8 mouse cellular contexts compared by ENCODE assay signal in genomic region chr15:98776280-98777004, GRCm38 (mm10). TPM values are rescaled to one million over a fixed set of nuclear protein-coding genes. Genes with fewer than 3 reads are reported as not detected.
DNase-seq lines count a peak whose midpoint lies in the region; ATAC-seq and TF ChIP-seq lines count a peak whose summit lies in the region.

No protein-coding gene starts in this region.

- H3K27me3 ChIP-seq in embryonic facial prominence, embryonic 13.5 days, result peaks cover 100% of the 10 kb centered on the region
- peaks cover 72% of the 10 kb centered on the region for H3K27me3 ChIP-seq in intestine, postnatal 0 days (replicated peaks; ENCODE audit: control insufficient read depth, insufficient read depth, low read length)
- H3K27me3 ChIP-seq in lung, embryonic 16.5 days (ENCODE audit: control insufficient read depth, insufficient read depth, low read depth, low read length), result peaks cover 95% of the 10 kb centered on the region
- H3K27me3 ChIP-seq in stomach, embryonic 16.5 days (ENCODE audit: control insufficient read depth, insufficient read depth, low read length), result peaks cover 93% of the 10 kb centered on the region

- no peak for ATAC-seq in embryonic facial prominence, embryonic 13.5 days (ENCODE audit: insufficient number of reproducible peaks, insufficient read depth, low FRiP score, low TSS enrichment, low read depth)
- ATAC-seq in intestine, postnatal 0 days, result peak; percentile 44; the same call in 1 of the 2 replicates
- peak; percentile 59 for ATAC-seq in lung, embryonic 16.5 days (ENCODE audit: low read depth)
- ATAC-seq in stomach, embryonic 16.5 days (ENCODE audit: insufficient read depth, low FRiP score), result peak; percentile 49; the same call in 1 of the 2 replicates

- H3K9ac ChIP-seq in embryonic facial prominence, embryonic 13.5 days, result peak overlapping the region; percentile 59
- no peak overlapping the region for H3K9ac ChIP-seq in intestine, postnatal 0 days (ENCODE audit: low read depth, low read length)
- no peak overlapping the region; the same call in 1 of the 2 replicates for H3K9ac ChIP-seq in lung, embryonic 16.5 days (ENCODE audit: low read length)
- peak overlapping the region; percentile 52; the same call in 1 of the 2 replicates for H3K9ac ChIP-seq in stomach, embryonic 16.5 days (ENCODE audit: low read length)

- no peak for TF ChIP-seq POLR2A in lung, adult 2 months (IDR thresholded peaks at IDR 0.05; ENCODE audit: borderline replicate concordance, extremely low read depth, low read depth, low read length)

- H3K4me1 ChIP-seq in lung, adult 2 months (ENCODE audit: control insufficient read depth, insufficient read depth, low read length), result peaks cover 3% of the 10 kb centered on the region; the same call in 1 of the 2 replicates
- H3K4me1 ChIP-seq in embryonic facial prominence, embryonic 13.5 days, result peaks cover 63% of the 10 kb centered on the region
- 0 out of 2 replicates have a peak, but pooled peaks cover 7% of the 10 kb centered on the region for H3K4me1 ChIP-seq in intestine, postnatal 0 days (replicated peaks; ENCODE audit: control insufficient read depth, insufficient read depth, low read length)
- peaks cover 30% of the 10 kb centered on the region for H3K4me1 ChIP-seq in lung, embryonic 16.5 days (replicated peaks; ENCODE audit: control insufficient read depth, insufficient read depth, low read length)
- H3K4me1 ChIP-seq in stomach, embryonic 16.5 days (ENCODE audit: control insufficient read depth, insufficient read depth, low read length), result peaks cover 29% of the 10 kb centered on the region

- H3K9me3 ChIP-seq in embryonic facial prominence, embryonic 13.5 days, result no peaks in the 10 kb centered on the region
- no peaks in the 10 kb centered on the region for H3K9me3 ChIP-seq in intestine, postnatal 0 days (ENCODE audit: control insufficient read depth)
- no peaks in the 10 kb centered on the region for H3K9me3 ChIP-seq in lung, embryonic 16.5 days (ENCODE audit: control insufficient read depth, low read length)
- no peaks in the 10 kb centered on the region for H3K9me3 ChIP-seq in stomach, embryonic 16.5 days (replicated peaks; ENCODE audit: control insufficient read depth, low read length)

- TF ChIP-seq CTCF in lung, adult 2 months (IDR thresholded peaks at IDR 0.05; ENCODE audit: insufficient read depth, low read length), result no peak
- TF ChIP-seq CTCF in intestine, postnatal 0 days (IDR thresholded peaks at IDR 0.05; ENCODE audit: low read depth), result peak; percentile 55

- peak; percentile 30 for DNase-seq in lung, adult 2 months
- DNase-seq in lung, postnatal 25 days (ENCODE audit: low spot score), result no peak
- DNase-seq in left cerebral cortex, adult 11 months (ENCODE audit: low spot score), result no peak
- no peak for DNase-seq in natural killer cell, adult 2 months (ENCODE audit: low spot score in 2 of 2)

- H3K27ac ChIP-seq in embryonic facial prominence, embryonic 13.5 days, result peak overlapping the region; percentile 36
- H3K27ac ChIP-seq in intestine, postnatal 0 days (ENCODE audit: low read depth, low read length), result no peak overlapping the region
- H3K27ac ChIP-seq in lung, embryonic 16.5 days (ENCODE audit: low read length), result no peak overlapping the region
- no peak overlapping the region for H3K27ac ChIP-seq in stomach, embryonic 16.5 days (ENCODE audit: low read length)

- no peak overlapping the region for H3K4me3 ChIP-seq in lung, adult 2 months (replicated peaks; ENCODE audit: extremely low read depth, low read depth, low read length)
- peak overlapping the region; percentile 40 for H3K4me3 ChIP-seq in embryonic facial prominence, embryonic 13.5 days
- H3K4me3 ChIP-seq in intestine, postnatal 0 days (ENCODE audit: low read depth, low read length), result peak overlapping the region; percentile 33
- peak overlapping the region; percentile 19 for H3K4me3 ChIP-seq in lung, embryonic 16.5 days (ENCODE audit: low read length)
- peak overlapping the region; percentile 24 for H3K4me3 ChIP-seq in stomach, embryonic 16.5 days (replicated peaks; ENCODE audit: low read length)

- H3K36me3 ChIP-seq in embryonic facial prominence, embryonic 13.5 days, result no peaks in the 10 kb centered on the region
- no peaks in the 10 kb centered on the region for H3K36me3 ChIP-seq in intestine, postnatal 0 days (ENCODE audit: control insufficient read depth, insufficient read depth)
- H3K36me3 ChIP-seq in lung, embryonic 16.5 days (ENCODE audit: control insufficient read depth, insufficient read depth, low read length), result no peaks in the 10 kb centered on the region
- no peaks in the 10 kb centered on the region for H3K36me3 ChIP-seq in stomach, embryonic 16.5 days (ENCODE audit: control insufficient read depth, insufficient read depth, low read length)

- H3K4me2 ChIP-seq in embryonic facial prominence, embryonic 13.5 days, result peak overlapping the region; percentile 56
- H3K4me2 ChIP-seq in intestine, postnatal 0 days (replicated peaks; ENCODE audit: low read depth), result peak overlapping the region; percentile 51
- H3K4me2 ChIP-seq in lung, embryonic 16.5 days (ENCODE audit: low read depth, low read length), result peak overlapping the region; percentile 36
- H3K4me2 ChIP-seq in stomach, embryonic 16.5 days (ENCODE audit: low read depth, low read length), result peak overlapping the region; percentile 48

- 2% methylated on average over 62 of the region's 62 CpGs for WGBS in lung, adult 2 months
- under 1% methylated on average over 62 of the region's 62 CpGs for WGBS in embryonic facial prominence, embryonic 13.5 days
- 3% methylated on average over 62 of the region's 62 CpGs for WGBS in intestine, postnatal 0 days
- WGBS in lung, embryonic 16.5 days, result 3% methylated on average over 52 of the region's 62 CpGs
- WGBS in stomach, embryonic 16.5 days, result 2% methylated on average over 62 of the region's 62 CpGs

RNA-seq across cellular contexts. Expression of gene Wnt10b, which starts 1.5 kb away (rescaled TPM):
- 21.8 and 37.4 TPM in 2 replicates for polyA plus RNA-seq in lung, adult 2 months (2012; rRNA removed)
- 4.9 and 5.3 TPM in 2 replicates for polyA plus RNA-seq in embryonic facial prominence, embryonic 13.5 days (2015; fragmentation: Nextera tagmentation; extraction: Ambion mirVana)
- 0.08 TPM in 1 of 2 replicates, not detected in the other for polyA plus RNA-seq in intestine, postnatal 0 days (2015; fragmentation: Nextera tagmentation; extraction: Ambion mirVana)
- 0.13 and 0.23 TPM in 2 replicates for polyA plus RNA-seq in lung, embryonic 16.5 days (2015; fragmentation: Nextera tagmentation; extraction: Ambion mirVana)
- polyA plus RNA-seq in stomach, embryonic 16.5 days (2015; fragmentation: Nextera tagmentation; extraction: Ambion mirVana), result 0.14 TPM in 1 of 2 replicates, not detected in the other

RNA-seq across cellular contexts. Expression of gene Wnt1, which starts 13.2 kb away (rescaled TPM):
- polyA plus RNA-seq in lung, adult 2 months (2012; rRNA removed), result not detected in 2 replicates
- polyA plus RNA-seq in embryonic facial prominence, embryonic 13.5 days (2015; fragmentation: Nextera tagmentation; extraction: Ambion mirVana), result not detected in 2 replicates
- polyA plus RNA-seq in intestine, postnatal 0 days (2015; fragmentation: Nextera tagmentation; extraction: Ambion mirVana), result not detected in 2 replicates
- polyA plus RNA-seq in lung, embryonic 16.5 days (2015; fragmentation: Nextera tagmentation; extraction: Ambion mirVana), result not detected in 2 replicates
- polyA plus RNA-seq in stomach, embryonic 16.5 days (2015; fragmentation: Nextera tagmentation; extraction: Ambion mirVana), result not detected in 2 replicates

RNA-seq across cellular contexts. Expression of gene Arf3, which starts 13.4 kb away (rescaled TPM):
- 110 and 166 TPM in 2 replicates for polyA plus RNA-seq in lung, adult 2 months (2012; rRNA removed)
- 44.1 and 44.6 TPM in 2 replicates for polyA plus RNA-seq in embryonic facial prominence, embryonic 13.5 days (2015; fragmentation: Nextera tagmentation; extraction: Ambion mirVana)
- polyA plus RNA-seq in intestine, postnatal 0 days (2015; fragmentation: Nextera tagmentation; extraction: Ambion mirVana), result 31.8 and 35.3 TPM in 2 replicates
- polyA plus RNA-seq in lung, embryonic 16.5 days (2015; fragmentation: Nextera tagmentation; extraction: Ambion mirVana), result 40.2 and 40.6 TPM in 2 replicates
- polyA plus RNA-seq in stomach, embryonic 16.5 days (2015; fragmentation: Nextera tagmentation; extraction: Ambion mirVana), result 38.0 and 38.9 TPM in 2 replicates

RNA-seq across cellular contexts. Expression of gene Ddn, which starts 32.8 kb away (rescaled TPM):
- 0.21 and 0.31 TPM in 2 replicates for polyA plus RNA-seq in lung, adult 2 months (2012; rRNA removed)
- polyA plus RNA-seq in embryonic facial prominence, embryonic 13.5 days (2015; fragmentation: Nextera tagmentation; extraction: Ambion mirVana), result 0.07 TPM in 1 of 2 replicates, not detected in the other
- 0.07 TPM in 1 of 2 replicates, not detected in the other for polyA plus RNA-seq in intestine, postnatal 0 days (2015; fragmentation: Nextera tagmentation; extraction: Ambion mirVana)
- polyA plus RNA-seq in lung, embryonic 16.5 days (2015; fragmentation: Nextera tagmentation; extraction: Ambion mirVana), result not detected in 2 replicates
- polyA plus RNA-seq in stomach, embryonic 16.5 days (2015; fragmentation: Nextera tagmentation; extraction: Ambion mirVana), result not detected in 2 replicates

RNA-seq across cellular contexts. Expression of gene Fkbp11, which starts 48.4 kb away (rescaled TPM):
- polyA plus RNA-seq in lung, adult 2 months (2012; rRNA removed), result 11.1 and 12.5 TPM in 2 replicates
- 40.9 and 48.3 TPM in 2 replicates for polyA plus RNA-seq in embryonic facial prominence, embryonic 13.5 days (2015; fragmentation: Nextera tagmentation; extraction: Ambion mirVana)
- 30.9 and 32.4 TPM in 2 replicates for polyA plus RNA-seq in intestine, postnatal 0 days (2015; fragmentation: Nextera tagmentation; extraction: Ambion mirVana)
- polyA plus RNA-seq in lung, embryonic 16.5 days (2015; fragmentation: Nextera tagmentation; extraction: Ambion mirVana), result 32.5 and 33.5 TPM in 2 replicates
- polyA plus RNA-seq in stomach, embryonic 16.5 days (2015; fragmentation: Nextera tagmentation; extraction: Ambion mirVana), result 130 TPM in 2 replicates

Comparison
In these comparisons a context has a peak if more than half of its experiments do, and no peak if none do; other contexts are left out.
1. H3K9ac ChIP-seq: peak in embryonic facial prominence, embryonic 13.5 days (single experiment) and stomach, embryonic 16.5 days (single experiment); none in intestine, postnatal 0 days (single experiment) and lung, embryonic 16.5 days (single experiment).
2. Peak in every context shown above with its lines, with median percentiles within 50 percentile points of each other: H3K4me2 ChIP-seq.